Mouse (Mus musculus) small intestine, adult 2 months (tissue): ENCODE measurements around the gene Gng7.

ENCODE experiments used
- CTCF ChIP-seq: fragments of 200-500 bp; IDR thresholded peaks from 2 replicates; pipeline ENCODE4 v1.5.1; 2012; ENCODE audit warnings: low read depth, mild to moderate bottlenecking, control low read depth, inconsistent platforms, low read length, moderate library complexity, mixed read lengths; ENCODE audit not compliant: insufficient replicate concordance, insufficient read length; ENCODE audit errors: extremely low read depth
- POLR2A ChIP-seq: fragments of 200-500 bp; IDR thresholded peaks from 2 replicates; pipeline ENCODE4 v1.6.1; 2012; ENCODE audit warnings: low read depth, mild to moderate bottlenecking, control low read depth, inconsistent platforms, low read length, moderate library complexity

DNA sequence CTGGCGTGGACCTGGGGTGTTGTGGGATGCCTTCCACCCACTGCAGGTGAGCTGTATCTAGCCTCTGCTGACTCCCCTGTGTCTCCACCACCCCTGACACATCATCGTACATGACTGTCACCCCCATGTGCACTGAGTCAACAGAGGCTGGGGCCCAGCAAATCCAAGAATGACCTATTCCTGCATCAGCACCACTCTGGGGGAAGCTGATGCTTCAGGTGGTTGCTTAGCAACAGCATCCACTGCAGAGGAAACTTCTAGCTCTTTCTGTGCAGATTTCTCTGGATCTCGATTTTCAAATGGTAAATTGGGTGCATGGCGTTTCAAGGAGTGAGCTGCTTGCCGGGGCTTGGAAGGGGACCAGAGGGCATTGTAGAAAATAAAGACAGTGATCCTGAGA is 21.5 kb downstream of the Gng7 start:
- TF ChIP-seq CTCF (no peak), POLR2A (no peak)
